Mouse (Mus musculus) megakaryocyte, embryonic 14.5 days (primary cell): ENCODE results near the gene Atp6v0a1. TPM values are rescaled to one million over a fixed set of nuclear protein-coding genes. Genes with fewer than 3 reads are reported as not detected.

ENCODE experiments used
- H3K27me3 ChIP-seq: replicated peaks from 2 replicates; pipeline ENCODE3; 2012; ENCODE audit warnings: inconsistent platforms
- H3K36me3 ChIP-seq: replicated peaks from 2 replicates; pipeline ENCODE3; 2012; ENCODE audit warnings: low read length, inconsistent platforms, mixed read lengths
- H3K4me1 ChIP-seq: 2 replicates; pipeline ENCODE4 v1.6.1; 2012; ENCODE audit warnings: inconsistent platforms
- H3K4me3 ChIP-seq: replicated peaks from 2 replicates; pipeline ENCODE3; 2012; ENCODE audit warnings: moderate library complexity, mild to moderate bottlenecking, inconsistent platforms
- H3K9me3 ChIP-seq: 2 replicates; pipeline ENCODE4 v1.6.1; 2012; ENCODE audit warnings: inconsistent platforms
- FLI1 ChIP-seq: IDR thresholded peaks from 2 replicates; pipeline ENCODE4 v1.6.1; 2012; ENCODE audit warnings: low read length, inconsistent platforms, mixed read lengths
- GATA1 ChIP-seq: IDR thresholded peaks from 3 replicates; pipeline ENCODE4 v1.6.1; 2012; ENCODE audit warnings: mixed read lengths, low read length, inconsistent platforms, borderline replicate concordance
- polyA plus RNA-seq: library from polyadenylated mRNA; stranded (reverse); fragments of >175 nt; gene quantifications from 2 replicates; pipeline ENCODE4 v1.2.3, GENCODE M21; 2012; ENCODE audit warnings: low replicate concordance; ENCODE audit not compliant: insufficient read depth

Atp6v0a1 gene
- polyA plus RNA-seq, 1 experiment = 90.5 TPM

DNA sequence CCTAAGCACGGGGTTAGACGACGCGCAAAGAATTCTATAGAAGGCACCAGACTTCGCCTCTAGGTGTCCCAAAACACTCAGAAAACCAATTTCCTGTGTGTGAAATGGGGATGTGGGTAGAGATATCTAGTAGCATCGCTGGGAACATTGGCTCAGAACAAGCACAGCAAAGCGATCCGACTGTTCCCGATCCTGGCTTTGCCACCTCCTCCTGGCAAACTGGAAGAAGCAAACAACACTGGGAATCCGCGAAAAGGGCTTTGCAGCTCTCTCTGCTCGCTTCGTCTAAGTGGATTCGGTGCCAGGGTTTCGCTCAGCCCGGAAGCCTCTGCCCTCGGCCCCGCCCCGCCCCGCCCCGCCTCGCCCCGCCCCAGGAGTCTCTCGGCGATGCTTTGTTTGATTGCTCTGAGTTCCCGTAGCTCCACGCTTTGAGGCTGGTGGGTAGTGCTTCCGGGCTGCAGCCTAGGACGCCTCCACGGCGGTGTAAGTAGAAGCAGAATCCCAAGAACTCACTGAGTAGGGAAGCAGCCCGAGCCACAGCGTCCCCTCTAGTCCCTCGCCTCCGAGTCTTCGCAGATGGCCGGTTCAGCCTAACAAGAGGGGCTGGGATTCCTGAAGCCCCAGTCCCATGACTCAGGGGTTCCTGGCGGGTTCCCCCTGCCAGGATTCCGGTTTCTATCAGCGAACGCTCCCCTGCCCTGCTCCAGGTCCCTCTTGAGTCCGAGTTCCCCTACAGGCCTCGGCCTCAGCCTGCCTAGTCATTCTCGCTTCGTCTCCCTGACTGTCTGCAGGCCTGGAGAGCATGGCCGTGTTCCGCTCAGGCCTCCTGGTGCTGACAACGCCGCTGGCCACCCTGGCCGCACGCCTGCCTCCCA lies 73.2 kb downstream of the Atp6v0a1 start, which contains the start of gene Coasy:
Gene Coasy, plus strand, starts transcription at position 358 of the 875 bp plus-strand sequence.
- Histone ChIP-seq H3K4me3 (peak within 1 kb of the TSS; percentile 99), H3K4me1 (peaks cover 78% of the 10 kb centered on the region), H3K27me3 (peaks cover 21% of the 10 kb centered on the region), H3K9me3 (no peaks in the 10 kb centered on the region), H3K36me3 (peaks cover 35% of the 10 kb centered on the region)
- TF ChIP-seq FLI1 (no peak), GATA1 (no peak)

DNA sequence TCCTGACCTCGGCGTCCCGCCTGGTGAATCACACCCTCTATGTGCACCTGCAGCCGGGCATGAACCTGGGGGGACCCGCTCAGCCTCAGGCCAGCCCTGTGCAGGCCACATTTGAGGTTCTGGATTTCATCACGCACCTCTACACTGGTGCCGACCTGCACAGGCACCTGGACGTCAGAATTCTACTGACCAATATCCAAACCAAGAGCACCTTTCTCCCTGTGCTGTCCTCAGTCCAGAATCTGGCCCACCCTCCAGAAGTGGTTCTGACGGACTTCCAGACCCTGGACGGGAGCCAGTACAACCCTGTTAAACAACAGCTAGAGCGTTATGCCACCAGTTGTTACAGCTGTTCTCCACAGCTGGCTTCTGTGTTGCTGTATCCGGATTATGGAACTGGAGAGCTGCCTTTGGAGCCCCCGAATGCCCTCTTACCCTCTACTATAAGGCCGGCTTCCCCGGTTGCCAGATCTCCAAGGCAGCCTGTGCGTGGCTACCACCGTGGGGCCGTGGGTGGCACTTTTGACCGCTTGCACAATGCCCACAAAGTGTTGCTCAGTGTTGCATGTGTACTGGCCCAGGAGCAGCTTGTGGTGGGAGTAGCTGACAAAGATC lies 73.9 kb downstream of the Atp6v0a1 start:
- peaks cover 35% of the 10 kb centered on the region for H3K36me3 ChIP-seq
- no peak for TF ChIP-seq FLI1
- no peak for TF ChIP-seq GATA1
- peaks cover 19% of the 10 kb centered on the region for H3K27me3 ChIP-seq
- peaks cover 85% of the 10 kb centered on the region for H3K4me1 ChIP-seq
- peak overlapping the region; percentile 99 for H3K4me3 ChIP-seq
- no peaks in the 10 kb centered on the region for H3K9me3 ChIP-seq

DNA sequence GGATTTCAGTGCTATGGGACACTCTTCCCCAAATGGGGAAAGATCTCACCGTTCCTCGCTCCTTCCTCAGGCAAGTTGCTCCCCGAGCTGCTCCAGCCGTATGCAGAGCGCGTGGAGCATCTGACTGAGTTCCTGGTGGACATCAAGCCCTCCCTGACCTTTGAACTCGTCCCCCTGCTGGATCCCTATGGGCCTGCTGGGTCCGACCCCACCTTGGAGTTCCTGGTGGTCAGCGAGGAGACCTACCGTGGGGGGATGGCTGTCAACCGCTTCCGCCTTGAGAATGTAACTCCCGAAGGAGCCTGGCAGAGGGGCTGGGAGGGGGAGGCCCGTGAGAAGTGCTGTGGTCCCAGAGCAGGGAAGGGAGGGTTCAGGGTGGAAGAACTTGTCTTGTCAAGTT lies 75.0 kb downstream of the Atp6v0a1 start:
- Histone ChIP-seq H3K36me3 (peaks cover 46% of the 10 kb centered on the region), H3K4me3 (peak overlapping the region; percentile 99), H3K27me3 (peaks cover 8% of the 10 kb centered on the region), H3K4me1 (peaks cover 88% of the 10 kb centered on the region), H3K9me3 (no peaks in the 10 kb centered on the region)
- TF ChIP-seq GATA1 (no peak), FLI1 (no peak)

DNA sequence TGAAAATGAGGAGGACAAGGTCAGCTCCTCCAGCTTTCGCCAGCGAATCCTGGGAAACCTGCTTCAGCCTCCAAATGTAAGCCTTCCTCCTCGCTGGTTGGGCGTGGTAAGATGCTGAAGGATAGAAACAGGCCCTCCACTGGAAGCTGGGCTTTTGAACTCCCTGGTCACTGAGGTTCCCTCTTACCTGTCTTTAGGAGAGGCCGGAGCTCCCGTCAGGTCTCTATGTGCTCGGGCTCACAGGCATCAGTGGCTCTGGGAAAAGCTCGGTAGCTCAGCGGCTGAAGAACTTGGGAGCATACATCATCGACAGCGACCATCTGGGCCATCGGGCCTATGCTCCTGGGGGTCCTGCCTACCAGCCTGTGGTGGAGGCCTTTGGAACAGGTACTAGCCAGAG lies 75.6 kb downstream of the Atp6v0a1 start:
- Histone ChIP-seq H3K27me3 (peaks cover 2% of the 10 kb centered on the region), H3K4me3 (no peak overlapping the region), H3K9me3 (no peaks in the 10 kb centered on the region), H3K36me3 (peaks cover 51% of the 10 kb centered on the region), H3K4me1 (peaks cover 88% of the 10 kb centered on the region)
- no peak for TF ChIP-seq GATA1
- no peak for TF ChIP-seq FLI1

DNA sequence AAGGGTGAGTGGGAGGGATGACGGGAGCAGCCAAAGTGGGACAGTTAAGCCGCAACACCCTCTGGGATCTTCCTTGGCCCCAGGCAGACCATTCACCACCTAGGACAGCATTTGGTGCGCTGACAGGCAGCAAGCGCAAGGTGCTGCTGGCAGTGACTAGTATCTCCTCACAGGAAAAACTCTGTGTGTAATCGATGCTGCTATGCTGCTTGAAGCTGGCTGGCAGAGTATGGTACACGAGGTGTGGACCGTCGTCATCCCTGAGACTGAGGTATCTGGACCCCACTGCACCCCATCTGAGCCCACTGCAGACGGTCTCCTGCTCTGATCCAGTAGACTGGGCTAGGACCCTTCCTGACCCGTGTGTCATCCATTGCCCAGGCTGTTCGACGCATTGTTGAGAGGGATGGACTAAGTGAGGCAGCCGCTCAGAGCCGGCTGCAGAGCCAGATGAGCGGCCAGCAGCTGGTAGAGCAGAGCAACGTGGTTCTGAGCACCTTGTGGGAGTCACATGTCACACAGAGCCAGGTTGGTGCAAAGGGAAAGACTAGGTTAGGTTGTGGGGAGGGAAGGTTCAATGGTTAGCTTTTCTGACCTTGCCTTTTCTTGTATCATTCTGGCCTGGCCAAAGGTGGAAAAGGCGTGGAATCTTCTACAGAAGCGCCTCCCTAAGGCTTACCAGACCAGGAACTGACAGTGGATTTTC lies 76.5 kb downstream of the Atp6v0a1 start:
- no peaks in the 10 kb centered on the region for H3K27me3 ChIP-seq
- H3K36me3 ChIP-seq = peaks cover 61% of the 10 kb centered on the region
- peaks cover 82% of the 10 kb centered on the region for H3K4me1 ChIP-seq
- no peak for TF ChIP-seq FLI1
- TF ChIP-seq GATA1 = no peak
- H3K9me3 ChIP-seq = no peaks in the 10 kb centered on the region
- H3K4me3 ChIP-seq = peak overlapping the region; percentile 1

DNA sequence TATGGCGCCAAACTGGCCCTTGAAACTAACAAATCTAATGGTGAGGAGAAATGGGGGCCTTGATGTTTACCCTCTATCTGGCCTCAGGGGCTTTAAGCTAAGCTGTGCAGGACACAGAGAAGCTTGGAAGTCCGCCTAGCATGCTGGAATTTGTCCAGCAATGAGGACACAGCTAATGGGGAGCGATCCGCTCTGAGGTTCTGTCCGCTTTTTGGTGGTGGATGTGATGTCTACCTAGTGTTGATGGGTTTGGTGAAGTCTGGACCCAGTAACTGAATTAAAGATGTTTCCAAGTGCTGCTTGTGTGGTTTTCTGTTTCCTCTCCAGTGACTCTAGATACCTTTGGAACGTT lies 77.0 kb downstream of the Atp6v0a1 start:
- H3K9me3 ChIP-seq = no peaks in the 10 kb centered on the region
- H3K36me3 ChIP-seq = peaks cover 66% of the 10 kb centered on the region
- H3K27me3 ChIP-seq = no peaks in the 10 kb centered on the region
- H3K4me1 ChIP-seq = peaks cover 77% of the 10 kb centered on the region
- peak overlapping the region; percentile 92 for H3K4me3 ChIP-seq
- TF ChIP-seq FLI1 = no peak
- TF ChIP-seq GATA1 = no peak

DNA sequence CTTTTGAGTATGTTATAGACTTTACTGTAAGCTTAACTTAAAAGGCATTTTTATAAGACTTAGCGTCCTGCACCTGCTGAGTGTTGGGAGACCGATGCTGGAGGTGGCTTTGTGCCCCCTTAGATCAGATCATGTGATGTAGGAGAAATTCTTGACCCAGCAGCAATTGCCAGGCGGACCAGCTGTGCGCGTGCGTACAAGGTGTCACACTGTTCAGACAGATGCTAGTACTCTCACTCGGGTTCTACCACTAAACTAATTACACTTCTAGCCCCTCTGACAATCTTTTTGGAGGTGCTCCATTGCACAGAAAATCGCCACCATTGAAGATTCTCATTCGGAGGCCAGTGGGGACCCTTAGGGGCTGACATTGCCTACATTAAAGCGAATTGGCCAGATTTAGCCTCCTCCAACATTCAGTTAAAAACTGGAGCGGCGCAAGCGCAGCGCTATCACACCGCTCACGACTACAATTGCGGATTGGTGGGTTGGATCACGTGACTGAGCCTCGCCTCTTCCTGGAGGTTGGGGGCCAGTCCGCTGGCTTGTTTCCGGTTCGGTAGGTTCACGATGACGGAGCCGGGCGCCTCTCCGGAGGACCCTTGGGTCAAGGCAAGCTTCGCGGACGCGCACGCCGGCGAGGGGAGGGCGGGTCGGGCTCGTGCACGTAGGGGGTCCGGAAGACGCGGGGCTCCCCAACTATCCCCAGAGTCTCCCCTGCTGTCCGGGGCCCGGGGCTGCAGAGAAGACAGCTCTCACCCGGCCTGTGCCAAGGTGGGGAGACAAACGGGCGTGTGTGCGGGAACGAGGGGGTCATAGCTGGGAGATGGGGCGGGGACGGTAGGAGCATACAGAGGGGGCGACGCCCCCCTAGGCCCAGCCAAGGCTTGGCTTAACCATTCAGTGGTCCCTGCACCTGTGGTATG lies 77.8 kb downstream of the Atp6v0a1 start, which contains the start of gene Mlx:
Gene Mlx, plus strand, starts transcription at position 522 of the 926 bp plus-strand sequence.
- peak within 1 kb of the TSS; percentile 92 for H3K4me3 ChIP-seq
- no peaks in the 10 kb centered on the region for H3K27me3 ChIP-seq
- TF ChIP-seq FLI1 = no peak
- no peak for TF ChIP-seq GATA1
- peaks cover 74% of the 10 kb centered on the region for H3K36me3 ChIP-seq
- no peaks in the 10 kb centered on the region for H3K9me3 ChIP-seq
- peaks cover 71% of the 10 kb centered on the region for H3K4me1 ChIP-seq

DNA sequence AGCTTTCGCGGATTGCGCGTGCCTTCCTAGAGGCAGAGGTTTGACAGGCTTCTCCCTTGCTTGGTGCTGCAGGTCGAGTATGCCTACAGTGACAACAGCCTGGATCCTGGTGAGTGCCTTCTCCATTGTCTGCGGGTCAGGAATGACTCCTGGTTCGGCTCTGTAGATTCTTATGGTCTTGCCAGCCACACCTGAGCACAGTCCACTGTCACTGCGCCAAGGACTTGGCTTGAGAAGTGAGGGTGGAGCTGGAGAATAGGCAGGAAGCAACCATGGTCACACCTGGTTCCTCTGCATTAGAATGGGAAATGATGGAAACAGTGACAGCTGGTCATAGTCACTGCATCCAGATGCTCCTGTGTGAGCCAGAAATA lies 78.4 kb downstream of the Atp6v0a1 start:
- TF ChIP-seq FLI1 (no peak), GATA1 (no peak)
- H3K36me3 ChIP-seq = peaks cover 80% of the 10 kb centered on the region
- H3K4me1 ChIP-seq = peaks cover 72% of the 10 kb centered on the region

DNA sequence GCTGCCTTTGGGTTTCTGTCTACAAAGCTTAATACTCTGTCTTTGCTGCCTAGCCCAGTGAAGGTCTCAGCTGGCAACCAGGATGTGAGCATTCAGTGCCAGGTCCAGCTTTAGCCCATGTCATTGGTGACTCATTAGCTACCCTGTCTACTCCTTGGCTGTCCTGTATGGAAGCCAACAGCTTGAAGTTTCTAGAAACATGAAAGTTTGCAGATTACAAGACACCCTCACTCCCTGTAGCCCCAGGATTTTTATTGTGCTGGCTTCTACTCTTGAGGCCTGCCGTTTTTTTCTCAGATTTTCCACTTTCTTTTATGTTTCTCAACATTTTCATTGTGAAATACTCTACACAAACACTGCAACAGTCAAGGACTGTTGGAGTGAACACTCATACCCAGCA lies 80.7 kb downstream of the Atp6v0a1 start:
- Histone ChIP-seq H3K9me3 (no peaks in the 10 kb centered on the region), H3K36me3 (peaks cover 83% of the 10 kb centered on the region), H3K4me1 (peaks cover 68% of the 10 kb centered on the region), H3K4me3 (no peak overlapping the region), H3K27me3 (no peaks in the 10 kb centered on the region)
- TF ChIP-seq FLI1 (no peak), GATA1 (no peak)

More for the DNA sequence above, 78.4 kb downstream of the Atp6v0a1 start:
- Histone ChIP-seq H3K27me3 (no peaks in the 10 kb centered on the region), H3K9me3 (no peaks in the 10 kb centered on the region), H3K4me3 (peak overlapping the region; percentile 92)
